Mouse (Mus musculus): ENCODE data around the gene Cnn3. TPM values are rescaled to one million over a fixed set of nuclear protein-coding genes. Genes with fewer than 3 reads are reported as not detected.

Cnn3 gene
- polyA plus RNA-seq, 1 experiment from 2014 or later = 858 TPM

- 80% methylated on average over 4 of the region's 4 CpGs for WGBS
- ATAC-seq (ENCODE audit: insufficient number of reproducible peaks, insufficient read depth, low FRiP score, low TSS enrichment, low read depth) = no peak
These were observed 24.9 kb upstream of the Cnn3 start for GRCm38 (mm10) chr3:121401384-121401783.

GRCm38 (mm10) chr3:121402096-121402495 is 24.2 kb upstream of the Cnn3 start:
- 87% methylated on average over 6 of the region's 6 CpGs for WGBS
- no peaks in the 10 kb centered on the region for H3K9me3 ChIP-seq
- no peak overlapping the region for H3K9ac ChIP-seq (replicated peaks)
- no peak overlapping the region for H3K4me2 ChIP-seq
- H3K36me3 ChIP-seq = no peaks in the 10 kb centered on the region
- H3K4me1 ChIP-seq (replicated peaks) = peaks cover 10% of the 10 kb centered on the region
- no peak overlapping the region for H3K27ac ChIP-seq
- H3K27me3 ChIP-seq = no peaks in the 10 kb centered on the region; the same call in 1 of the 2 replicates
- no peak overlapping the region for H3K4me3 ChIP-seq (replicated peaks)
- ATAC-seq (ENCODE audit: insufficient number of reproducible peaks, insufficient read depth, low FRiP score, low TSS enrichment, low read depth) = no peak

More at GRCm38 (mm10) chr3:121401384-121401783, 24.9 kb upstream of the Cnn3 start:
- Histone ChIP-seq H3K4me3 (replicated peaks) (no peak overlapping the region), H3K9me3 (no peaks in the 10 kb centered on the region), H3K9ac (replicated peaks) (no peak overlapping the region), H3K4me1 (replicated peaks) (peaks cover 15% of the 10 kb centered on the region), H3K4me2 (no peak overlapping the region), H3K27me3 (no peaks in the 10 kb centered on the region; the same call in 1 of the 2 replicates), H3K36me3 (no peaks in the 10 kb centered on the region), H3K27ac (no peak overlapping the region)

GRCm38 (mm10) chr3:121403449-121403848 is 22.8 kb upstream of the Cnn3 start:
- no peak for ATAC-seq (ENCODE audit: insufficient number of reproducible peaks, insufficient read depth, low FRiP score, low TSS enrichment, low read depth)
- no peak overlapping the region for H3K4me3 ChIP-seq (replicated peaks)
- no peak overlapping the region for H3K27ac ChIP-seq
- no peak overlapping the region for H3K9ac ChIP-seq (replicated peaks)
- 0 out of 2 replicates have a peak, but pooled peaks cover 11% of the 10 kb centered on the region for H3K4me1 ChIP-seq (replicated peaks)
- 65% methylated on average over 5 of the region's 5 CpGs for WGBS
- no peaks in the 10 kb centered on the region; the same call in 1 of the 2 replicates for H3K27me3 ChIP-seq
- H3K9me3 ChIP-seq = no peaks in the 10 kb centered on the region
- no peaks in the 10 kb centered on the region for H3K36me3 ChIP-seq
- no peak overlapping the region for H3K4me2 ChIP-seq

- H3K9ac ChIP-seq (replicated peaks) = no peak overlapping the region
- H3K4me2 ChIP-seq = no peak overlapping the region
- ATAC-seq (ENCODE audit: insufficient number of reproducible peaks, insufficient read depth, low FRiP score, low TSS enrichment, low read depth) = no peak
- WGBS = 68% methylated on average over 5 of the region's 5 CpGs
- H3K9me3 ChIP-seq = no peaks in the 10 kb centered on the region
- H3K4me3 ChIP-seq (replicated peaks) = no peak overlapping the region
- no peaks in the 10 kb centered on the region for H3K36me3 ChIP-seq
- no peak overlapping the region for H3K27ac ChIP-seq
- H3K27me3 ChIP-seq = no peaks in the 10 kb centered on the region
- 0 out of 2 replicates have a peak, but pooled peaks cover 11% of the 10 kb centered on the region for H3K4me1 ChIP-seq (replicated peaks)
These were observed 21.2 kb upstream of the Cnn3 start for GRCm38 (mm10) chr3:121405101-121405500.

DNA sequence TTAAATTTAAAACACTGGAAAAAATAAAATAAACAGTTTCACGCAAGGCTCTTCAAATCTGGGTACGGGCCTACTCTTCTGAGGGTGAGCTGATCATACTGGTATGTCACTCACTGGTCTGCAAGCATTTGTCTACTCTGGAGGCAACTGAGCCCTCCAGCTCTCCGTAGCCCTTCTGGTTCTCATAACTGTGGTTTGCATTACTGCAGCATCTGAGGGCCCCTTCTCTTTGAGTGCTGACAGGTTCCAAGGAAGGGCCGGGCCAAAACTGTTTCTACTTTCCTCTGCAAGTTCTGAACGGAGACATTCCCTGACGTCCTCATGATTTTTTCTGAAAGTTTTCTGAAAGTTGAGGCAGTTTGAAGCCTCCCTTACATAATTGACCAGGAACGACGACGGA is 18.9 kb upstream of the Cnn3 start:
- Histone ChIP-seq H3K9ac (replicated peaks) (no peak overlapping the region), H3K36me3 (no peaks in the 10 kb centered on the region), H3K4me1 (replicated peaks) (0 out of 2 replicates have a peak, but pooled peaks cover 11% of the 10 kb centered on the region), H3K27ac (no peak overlapping the region), H3K9me3 (no peaks in the 10 kb centered on the region), H3K27me3 (no peaks in the 10 kb centered on the region), H3K4me2 (no peak overlapping the region), H3K4me3 (replicated peaks) (no peak overlapping the region)
- WGBS = 69% methylated on average over 9 of the region's 9 CpGs
- no peak for ATAC-seq (ENCODE audit: insufficient number of reproducible peaks, insufficient read depth, low FRiP score, low TSS enrichment, low read depth)

- no peaks in the 10 kb centered on the region for H3K27me3 ChIP-seq
- 90% methylated on average over 3 of the region's 3 CpGs for WGBS
- H3K4me2 ChIP-seq = no peak overlapping the region
- H3K9me3 ChIP-seq = no peaks in the 10 kb centered on the region
- no peak overlapping the region for H3K9ac ChIP-seq (replicated peaks)
- no peak overlapping the region for H3K27ac ChIP-seq
- 0 out of 2 replicates have a peak, but pooled peaks cover 11% of the 10 kb centered on the region for H3K4me1 ChIP-seq (replicated peaks)
- no peaks in the 10 kb centered on the region for H3K36me3 ChIP-seq
- no peak for ATAC-seq (ENCODE audit: insufficient number of reproducible peaks, insufficient read depth, low FRiP score, low TSS enrichment, low read depth)
- H3K4me3 ChIP-seq (replicated peaks) = no peak overlapping the region
These were observed 17.9 kb upstream of the Cnn3 start for GRCm38 (mm10) chr3:121408386-121408785.

DNA sequence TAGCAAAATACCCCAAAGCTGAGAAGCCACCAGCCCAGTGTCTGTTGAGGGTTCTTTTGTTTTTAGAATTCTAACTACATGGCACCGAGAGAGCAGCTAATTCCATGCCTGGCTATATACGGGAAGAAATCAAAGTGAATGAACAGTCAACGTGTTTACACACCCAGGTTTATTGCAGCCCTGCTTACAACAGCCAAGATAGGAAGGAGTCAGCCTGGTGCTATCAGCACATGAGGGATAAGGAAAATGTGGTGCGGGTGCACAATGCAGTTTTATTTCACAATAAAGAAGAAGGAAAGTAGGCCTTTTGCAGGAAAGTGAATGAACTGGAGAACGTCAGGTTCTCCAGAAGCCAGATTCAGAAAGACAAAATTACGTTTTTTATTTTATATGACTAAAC is 14.8 kb upstream of the Cnn3 start:
- Histone ChIP-seq H3K4me3 (replicated peaks) (no peak overlapping the region), H3K36me3 (no peaks in the 10 kb centered on the region), H3K27me3 (no peaks in the 10 kb centered on the region), H3K27ac (no peak overlapping the region), H3K9ac (replicated peaks) (no peak overlapping the region), H3K4me2 (no peak overlapping the region), H3K4me1 (replicated peaks) (0 out of 2 replicates have a peak, but pooled peaks cover 7% of the 10 kb centered on the region), H3K9me3 (no peaks in the 10 kb centered on the region)
- ATAC-seq (ENCODE audit: insufficient number of reproducible peaks, insufficient read depth, low FRiP score, low TSS enrichment, low read depth) = no peak
- WGBS = 43% methylated on average over 6 of the region's 6 CpGs

DNA sequence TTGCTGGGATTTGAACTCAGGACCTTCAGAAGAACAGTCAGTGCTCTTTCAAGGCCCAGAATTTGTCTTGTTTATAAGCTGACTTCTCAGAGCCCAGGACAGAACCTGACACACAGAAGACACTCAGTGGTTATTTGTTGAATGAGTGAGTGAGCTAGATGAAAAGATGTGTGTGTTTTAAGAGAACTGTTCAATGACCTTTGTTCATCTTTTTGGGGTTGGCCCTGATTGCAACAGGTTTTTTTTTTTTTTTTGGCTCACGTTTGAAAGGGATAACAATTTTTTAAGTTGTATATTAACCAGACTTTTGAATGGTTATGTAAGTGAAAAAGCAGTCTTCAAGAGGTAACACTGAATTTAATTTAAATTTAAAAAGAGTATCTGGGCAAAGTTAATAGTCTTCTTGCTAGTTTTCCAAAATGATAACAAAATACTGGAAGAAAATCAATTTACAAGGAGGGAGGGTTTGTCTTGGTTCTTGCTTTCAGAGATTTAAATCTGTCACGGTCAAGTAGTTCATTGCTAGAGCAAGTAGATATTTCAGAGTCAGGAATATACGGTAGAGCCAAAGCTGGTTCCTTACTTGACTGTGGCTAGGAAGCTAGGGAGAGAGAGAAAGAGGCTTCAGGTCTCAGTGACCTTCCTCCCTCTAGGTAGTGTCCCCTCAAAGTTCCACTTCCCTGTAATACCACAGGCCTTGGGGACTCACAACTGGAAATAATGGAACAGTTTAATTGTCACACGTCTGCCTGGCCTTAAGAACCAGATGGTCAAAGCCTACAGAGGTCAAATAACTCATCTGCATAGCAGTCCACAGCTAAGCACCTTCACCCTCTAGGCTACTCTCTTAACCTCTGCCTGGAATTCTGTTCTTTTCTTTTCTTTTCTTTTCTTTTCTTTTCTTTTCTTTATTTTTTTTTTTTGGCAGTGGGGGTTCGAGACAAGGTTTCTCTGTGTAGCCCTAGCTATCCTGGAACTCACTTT is 9.8 kb upstream of the Cnn3 start:
- Histone ChIP-seq H3K27ac (no peak overlapping the region), H3K4me3 (replicated peaks) (no peak overlapping the region), H3K4me2 (no peak overlapping the region), H3K9ac (replicated peaks) (no peak overlapping the region), H3K4me1 (replicated peaks) (peaks cover 9% of the 10 kb centered on the region), H3K27me3 (no peaks in the 10 kb centered on the region), H3K9me3 (no peaks in the 10 kb centered on the region), H3K36me3 (no peaks in the 10 kb centered on the region)
- ATAC-seq (ENCODE audit: insufficient number of reproducible peaks, insufficient read depth, low FRiP score, low TSS enrichment, low read depth) = no peak
- 68% methylated on average over 5 of the region's 5 CpGs for WGBS

GRCm38 (mm10) chr3:121417379-121418250 is 8.7 kb upstream of the Cnn3 start:
- H3K4me1 ChIP-seq (replicated peaks) = peaks cover 9% of the 10 kb centered on the region
- no peak overlapping the region for H3K4me3 ChIP-seq (replicated peaks)
- no peak for ATAC-seq (ENCODE audit: insufficient number of reproducible peaks, insufficient read depth, low FRiP score, low TSS enrichment, low read depth)
- no peak overlapping the region for H3K9ac ChIP-seq (replicated peaks)
- H3K9me3 ChIP-seq = no peaks in the 10 kb centered on the region
- no peaks in the 10 kb centered on the region for H3K27me3 ChIP-seq
- no peak overlapping the region for H3K27ac ChIP-seq
- H3K36me3 ChIP-seq = no peaks in the 10 kb centered on the region
- H3K4me2 ChIP-seq = no peak overlapping the region
- WGBS = 79% methylated on average over 14 of the region's 14 CpGs

- Histone ChIP-seq H3K27me3 (no peaks in the 10 kb centered on the region), H3K36me3 (no peaks in the 10 kb centered on the region), H3K27ac (no peak overlapping the region), H3K4me3 (replicated peaks) (no peak overlapping the region), H3K9ac (replicated peaks) (no peak overlapping the region), H3K4me2 (no peak overlapping the region), H3K4me1 (replicated peaks) (peaks cover 9% of the 10 kb centered on the region), H3K9me3 (no peaks in the 10 kb centered on the region)
- ATAC-seq (ENCODE audit: insufficient number of reproducible peaks, insufficient read depth, low FRiP score, low TSS enrichment, low read depth) = no peak
- 76% methylated on average over 6 of the region's 6 CpGs for WGBS
These were observed 8.1 kb upstream of the Cnn3 start for GRCm38 (mm10) chr3:121418251-121418601.

DNA sequence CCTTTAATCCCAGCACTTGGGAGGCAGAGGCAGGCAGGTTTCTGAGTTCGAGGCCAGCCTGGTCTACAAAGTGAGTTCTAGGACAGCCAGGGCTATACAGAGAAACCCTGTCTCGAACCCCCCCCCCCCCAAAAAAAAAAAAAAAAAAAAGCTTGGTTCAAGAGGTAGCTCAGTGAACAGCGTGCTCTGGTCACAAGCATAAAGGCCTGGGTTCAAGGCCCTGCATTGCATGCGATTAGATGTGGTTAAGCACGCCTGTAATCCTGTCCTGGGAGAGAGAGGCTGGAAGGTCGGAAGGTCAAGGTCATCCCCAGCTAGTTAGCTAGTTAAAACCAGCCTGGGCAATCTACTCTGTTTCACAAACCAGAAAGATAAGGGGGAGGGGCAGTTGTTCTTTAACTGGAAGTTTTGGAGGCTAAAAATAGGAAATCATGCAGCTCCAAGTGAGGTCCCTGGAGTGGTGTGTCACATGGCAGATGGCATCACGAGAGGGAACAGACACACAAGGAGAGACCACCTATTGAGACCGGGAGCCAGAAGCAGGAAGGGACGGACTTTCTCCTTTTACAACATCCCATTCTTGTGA is 7.4 kb upstream of the Cnn3 start:
- Histone ChIP-seq H3K4me2 (no peak overlapping the region), H3K36me3 (no peaks in the 10 kb centered on the region), H3K27me3 (no peaks in the 10 kb centered on the region), H3K4me3 (replicated peaks) (no peak overlapping the region), H3K4me1 (replicated peaks) (peaks cover 9% of the 10 kb centered on the region), H3K27ac (no peak overlapping the region), H3K9me3 (no peaks in the 10 kb centered on the region), H3K9ac (replicated peaks) (no peak overlapping the region)
- WGBS = 75% methylated on average over 8 of the region's 9 CpGs
- ATAC-seq (ENCODE audit: insufficient number of reproducible peaks, insufficient read depth, low FRiP score, low TSS enrichment, low read depth) = no peak

All from limb, embryonic 12.5 days (tissue).